Mouse (Mus musculus) left cerebral cortex, postnatal 36 days (tissue): ENCODE results near the gene Serpinb3b. TPM values are rescaled to one million over a fixed set of nuclear protein-coding genes. Genes with fewer than 3 reads are reported as not detected.
"Not testable (repeated sequence)": the region's sequence is repeated elsewhere in the genome, so short reads cannot be mapped to it uniquely, and the experiment has no call there.

ENCODE experiments used
- DNase-seq, 2 experiments: peaks; one replicate each; pipeline ENCODE4 v3.0.0; 2021 to 2022; ENCODE audit warnings: low spot score in 2 of 2, mixed read lengths in 1 of 2
- intact Hi-C: fragments of 180-260 bp; cut with DNase I; formaldehyde crosslinking; loops from one replicate; pipeline ENCODE4 v1.15.1; 2025
- total RNA-seq, 2 experiments: library from RNA; stranded (reverse); gene quantifications; 2 replicates each; pipeline ENCODE4 v1.2.3; 2021

The Serpinb3b gene
- not detected for total RNA-seq

DNA sequence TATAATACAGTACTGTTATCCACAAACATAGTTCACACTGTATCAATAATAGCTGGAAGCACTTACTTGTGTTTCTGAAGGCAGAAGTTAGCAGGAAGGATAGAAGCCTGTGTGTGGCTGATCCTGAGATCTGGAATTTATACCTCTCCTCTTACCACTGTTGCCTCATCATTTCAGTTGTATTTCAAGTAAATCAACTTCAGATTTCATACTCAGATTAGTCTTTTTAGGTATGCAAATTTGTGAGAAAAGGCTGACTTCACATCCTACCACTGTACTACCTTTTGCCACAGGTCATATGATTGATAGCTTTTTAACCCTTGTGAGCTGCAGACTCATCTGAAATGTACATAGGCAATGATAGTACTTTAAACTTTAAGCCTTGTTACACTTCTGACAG is at the start of gene Serpinb3b, which contains the start of gene Serpinb3c:
TSS of gene Serpinb3b (minus strand) at position 101 of the 400 bp plus-strand sequence.
TSS of gene Serpinb3c (minus strand) at position 111 of the 400 bp plus-strand sequence.
- intact Hi-C loops = not testable (repeated sequence)

DNA sequence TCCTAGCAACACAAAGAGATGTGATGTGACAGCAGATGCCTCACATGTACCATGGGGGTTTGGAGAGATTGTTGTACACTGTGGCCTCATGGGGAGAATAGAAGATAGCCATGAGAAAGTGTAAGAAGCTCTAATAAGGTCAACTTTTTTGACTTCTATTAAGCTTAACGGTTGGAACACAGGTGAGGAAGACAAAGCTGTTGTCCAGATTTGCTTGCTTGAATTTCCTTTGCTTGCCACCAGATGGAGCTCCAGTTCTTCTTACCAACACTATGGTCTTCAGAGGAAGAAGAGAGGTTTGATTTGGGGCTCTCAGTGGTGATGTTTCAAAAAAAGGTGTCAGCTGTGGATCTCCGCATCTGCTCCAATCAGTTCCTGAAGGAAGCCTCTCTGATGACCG is 35.0 kb downstream of the Serpinb3b start:
- intact Hi-C loops = loop anchor here (2.0 to 5.0 kb wide), 2 partner anchors 238 to 319 kb away; no protein-coding TSS in a partner anchor
- peak; percentile 10 to 17 for DNase-seq

More for the DNA sequence above, at the start of gene Serpinb3b, which contains the start of gene Serpinb3c:
- DNase-seq = not testable (repeated sequence)

DNA sequence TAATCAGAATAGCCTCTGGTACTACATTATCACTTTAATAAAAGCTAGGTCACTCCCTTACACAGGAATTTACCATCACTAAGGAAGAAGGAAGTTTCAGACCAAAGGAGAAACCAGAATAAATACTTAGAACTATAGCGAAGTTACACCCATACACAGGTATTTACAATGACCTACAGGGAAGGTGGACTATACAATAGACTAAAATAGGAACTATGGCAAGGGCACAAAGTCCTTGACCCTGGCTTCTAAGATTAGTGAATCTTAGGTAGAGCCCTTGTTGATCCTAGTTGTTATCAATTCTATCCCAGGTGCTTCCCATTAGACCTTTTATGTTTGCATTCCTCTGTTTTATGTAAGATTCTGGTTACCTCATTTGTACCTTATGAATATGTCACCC is 60.9 kb downstream of the Serpinb3b start:
- intact Hi-C loops, DNase-seq: not testable (repeated sequence)

DNA sequence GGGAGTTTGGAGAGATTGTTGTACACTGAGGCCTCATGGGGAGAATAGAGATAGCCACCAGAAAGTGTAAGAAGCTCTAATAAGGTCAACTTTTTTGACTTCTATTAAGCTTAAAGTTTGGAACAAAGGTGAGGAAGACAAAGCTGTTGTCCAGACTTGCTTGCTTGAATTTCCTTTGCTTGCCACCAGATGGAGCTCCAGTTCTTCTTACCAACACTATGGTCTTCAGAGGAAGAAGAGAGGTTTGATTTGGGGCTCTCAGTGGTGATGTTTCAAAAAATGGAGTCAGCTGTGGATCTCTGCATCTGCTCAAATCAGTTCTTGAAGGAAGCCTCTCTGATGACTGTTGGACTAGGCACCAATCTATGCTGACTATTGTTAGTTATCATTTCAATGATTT is 150.7 kb downstream of the Serpinb3b start:
- peak; percentile 7 to 9 for DNase-seq
- intact Hi-C loops = not testable (repeated sequence)

Other genes starting within 250 kb of the Serpinb3b start
- not detected for gene Serpinb3a, start 226.1 kb downstream of the Serpinb3b start, total RNA-seq
- not detected for gene Serpinb3d, start 194.9 kb downstream of the Serpinb3b start, total RNA-seq
- not detected for gene Serpinb3c, start within 50 bp of the Serpinb3b start, total RNA-seq
- not detected for gene Serpinb11, start 82.8 kb upstream of the Serpinb3b start, total RNA-seq
- not detected for gene Serpinb7, start 121.3 kb upstream of the Serpinb3b start, total RNA-seq
- gene Serpinb2, start 233.1 kb upstream of the Serpinb3b start, total RNA-seq = not detected